Mouse (Mus musculus) embryonic facial prominence, embryonic 14.5 days (tissue): Measurements from ENCODE around the gene Gm21680. TPM values are rescaled to one million over a fixed set of nuclear protein-coding genes. Genes with fewer than 3 reads are reported as not detected.
"Not testable (repeated sequence)": the region's sequence is repeated elsewhere in the genome, so short reads cannot be mapped to it uniquely, and the experiment has no call there.

Experiments used
- ATAC-seq: fragments of 200-750 bp; cut with Nextera tagmentation; 2 replicates; pipeline ENCODE4 v1.8.0; 2017; ENCODE audit warnings: low read depth, moderate number of reproducible peaks, moderate TSS enrichment
- DNase-seq: peaks from one replicate; pipeline ENCODE4 v3.0.0-alpha.2; 2015; ENCODE audit warnings: low spot score
- H3K27ac ChIP-seq: fragments of 300-500 bp; sonication (generic); replicated peaks from 2 replicates; pipeline ENCODE4 v1.5.1; 2014; ENCODE audit warnings: low read depth, mild to moderate bottlenecking, low read length, moderate library complexity
- H3K27me3 ChIP-seq: fragments of 300-500 bp; sonication (generic); replicated peaks from 2 replicates; pipeline ENCODE4 v1.6.1; 2014; ENCODE audit warnings: low read length; ENCODE audit not compliant: control insufficient read depth, insufficient read depth
- H3K36me3 ChIP-seq: fragments of 300-500 bp; sonication (generic); 2 replicates; pipeline ENCODE4 v1.6.1; 2014; ENCODE audit warnings: low read length, mixed read lengths; ENCODE audit not compliant: control insufficient read depth, insufficient read depth
- H3K4me1 ChIP-seq: fragments of 300-500 bp; sonication (generic); 2 replicates; pipeline ENCODE4 v1.6.1; 2014; ENCODE audit warnings: antibody characterized with exemption, low read length; ENCODE audit not compliant: control insufficient read depth, insufficient read depth
- H3K4me2 ChIP-seq: fragments of 300-500 bp; sonication (generic); 2 replicates; pipeline ENCODE4 v1.6.1; 2014; ENCODE audit warnings: low read depth, mild to moderate bottlenecking, low read length, moderate library complexity, mixed read lengths
- H3K4me3 ChIP-seq: fragments of 300-500 bp; sonication (generic); 2 replicates; pipeline ENCODE4 v1.5.1; 2014; ENCODE audit warnings: low read depth, mild to moderate bottlenecking, low read length
- H3K9ac ChIP-seq: fragments of 300-500 bp; sonication (generic); 2 replicates; pipeline ENCODE4 v1.6.1; 2014; ENCODE audit warnings: low read depth, mild to moderate bottlenecking, low read length, moderate library complexity, mixed read lengths
- H3K9me3 ChIP-seq: fragments of 300-500 bp; sonication (generic); 2 replicates; pipeline ENCODE4 v1.6.1; 2016; ENCODE audit warnings: low read length; ENCODE audit not compliant: control insufficient read depth
- WGBS: fragments of 180-500 bp; shearing (Covaris S2); extraction: QIAGEN DNeasy Blood & Tissue Kit; methylation state at CpG from one replicate; pipeline ENCODE4 v1.1.7; 2014; 5-methylcytosine and 5-hydroxymethylcytosine counted together
- polyA plus RNA-seq: library from polyadenylated mRNA; unstranded; fragments of >200 nt; fragmentation: Nextera tagmentation; extraction: Ambion mirVana; gene quantifications from 2 replicates; pipeline ENCODE4 v1.2.1, GENCODE M21; 2014

The Gm21680 gene
- 0.22 and 0.38 TPM in 2 replicates for polyA plus RNA-seq

- H3K27ac ChIP-seq, H3K4me1 ChIP-seq, H3K4me2 ChIP-seq, H3K36me3 ChIP-seq, H3K9ac ChIP-seq, H3K4me3 ChIP-seq, DNase-seq, ATAC-seq, H3K27me3 ChIP-seq, H3K9me3 ChIP-seq: not testable (repeated sequence)
- WGBS, result no CpG with 5 or more reads among the region's 2 CpGs
Measured at GRCm38 (mm10) chr5:25972563-25972962, at the start of gene Gm21680. Gene Gm21680, minus strand, starts transcription at chr5:25972663.

GRCm38 (mm10) chr5:26007697-26008096 lies 35.2 kb upstream of the Gm21680 start:
- H3K27me3 ChIP-seq, H3K4me1 ChIP-seq, H3K36me3 ChIP-seq, H3K27ac ChIP-seq, H3K4me2 ChIP-seq, H3K9ac ChIP-seq, H3K9me3 ChIP-seq, DNase-seq, ATAC-seq, H3K4me3 ChIP-seq: not testable (repeated sequence)
- 65% methylated on average over 6 of the region's 7 CpGs for WGBS

GRCm38 (mm10) chr5:26006937-26007695 lies 34.7 kb upstream of the Gm21680 start:
- not testable (repeated sequence) for H3K27me3 ChIP-seq, H3K27ac ChIP-seq, H3K9me3 ChIP-seq, H3K36me3 ChIP-seq, H3K4me1 ChIP-seq
- H3K4me3 ChIP-seq, result peak overlapping the region; percentile 34
- peak overlapping the region; percentile 63 for H3K4me2 ChIP-seq
- 27% methylated on average over 33 of the region's 45 CpGs for WGBS
- peak; percentile 68 for ATAC-seq
- peak overlapping the region; percentile 30; the same call in 1 of the 2 replicates for H3K9ac ChIP-seq
- DNase-seq, result peak; percentile 22

DNA sequence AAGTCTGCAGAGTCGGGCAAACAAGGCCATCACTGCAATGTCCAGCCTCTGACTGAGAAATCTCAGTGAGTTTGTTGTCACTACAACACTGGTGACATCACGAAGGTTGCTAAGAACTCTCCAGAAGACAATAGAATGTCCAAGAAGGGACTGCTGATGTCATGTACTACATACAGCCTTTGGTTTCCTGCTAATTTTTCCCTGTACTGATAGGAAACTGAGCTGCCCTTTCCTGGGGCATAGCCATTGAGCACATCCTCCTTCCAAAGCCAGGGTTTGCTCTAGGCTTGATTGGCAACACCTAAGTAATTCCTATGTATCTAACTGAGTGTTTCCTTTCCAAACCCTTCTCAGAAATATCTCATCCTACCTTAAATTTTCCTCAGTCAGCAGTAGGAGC lies 32.2 kb upstream of the Gm21680 start, which contains the start of gene Gm1979:
TSS of gene Gm1979 (minus strand) at position 101 of the 400 bp plus-strand sequence.
- ATAC-seq, result not testable (repeated sequence)
- WGBS, result 100% methylated on average over 1 of the region's 2 CpGs

DNA sequence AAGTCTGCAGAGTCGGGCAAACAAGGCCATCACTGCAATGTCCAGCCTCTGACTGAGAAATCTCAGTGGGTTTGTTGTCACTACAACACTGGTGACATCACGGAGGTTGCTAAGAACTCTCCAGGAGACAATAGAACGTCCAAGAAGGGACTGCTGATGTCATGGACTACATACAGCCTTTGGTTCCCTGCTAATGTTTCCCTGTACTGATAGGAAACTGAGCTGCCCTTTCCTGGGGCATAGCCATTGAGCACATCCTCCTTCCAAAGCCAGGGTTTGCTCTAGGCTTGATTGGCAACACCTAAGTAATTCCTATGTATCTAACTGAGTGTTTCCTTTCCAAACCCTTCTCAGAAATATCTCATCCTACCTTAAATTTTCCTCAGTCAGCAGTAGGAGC lies 16.1 kb upstream of the Gm21680 start, which contains the start of gene Gm21698:
TSS of gene Gm21698 (minus strand) at position 101 of the 400 bp plus-strand sequence.
- WGBS, result no CpG with 5 or more reads among the region's 3 CpGs
- DNase-seq, H3K9me3 ChIP-seq, H3K27me3 ChIP-seq, H3K27ac ChIP-seq, H3K9ac ChIP-seq, H3K4me2 ChIP-seq, H3K36me3 ChIP-seq, H3K4me1 ChIP-seq, ATAC-seq, H3K4me3 ChIP-seq: not testable (repeated sequence)

More for the DNA sequence above, 32.2 kb upstream of the Gm21680 start, which contains the start of gene Gm1979:
- H3K9me3 ChIP-seq, H3K36me3 ChIP-seq, H3K27ac ChIP-seq, DNase-seq, H3K9ac ChIP-seq, H3K4me1 ChIP-seq, H3K4me2 ChIP-seq, H3K4me3 ChIP-seq, H3K27me3 ChIP-seq: not testable (repeated sequence)

- H3K9ac ChIP-seq, DNase-seq, H3K36me3 ChIP-seq, H3K4me1 ChIP-seq, ATAC-seq, H3K27ac ChIP-seq, H3K9me3 ChIP-seq, H3K27me3 ChIP-seq, H3K4me3 ChIP-seq: not testable (repeated sequence)
- H3K4me2 ChIP-seq, result 0 out of 2 replicates have a peak overlapping the region, but pooled peaks have one; percentile 29
- WGBS, result 68% methylated on average over 16 of the region's 17 CpGs
Measured at GRCm38 (mm10) chr5:25957050-25957449, 15.4 kb downstream of the Gm21680 start.

- not testable (repeated sequence) for H3K9ac ChIP-seq, H3K4me3 ChIP-seq, H3K27me3 ChIP-seq, ATAC-seq, H3K4me1 ChIP-seq, H3K9me3 ChIP-seq, H3K36me3 ChIP-seq, H3K27ac ChIP-seq, DNase-seq
- H3K4me2 ChIP-seq, result peak overlapping the region; percentile 29
- WGBS, result 40% methylated on average over 18 of the region's 32 CpGs
Measured at GRCm38 (mm10) chr5:25956611-25957010, 15.9 kb downstream of the Gm21680 start.

- H3K4me3 ChIP-seq, ATAC-seq, H3K4me1 ChIP-seq, DNase-seq, H3K27ac ChIP-seq, H3K27me3 ChIP-seq, H3K36me3 ChIP-seq, H3K9ac ChIP-seq, H3K9me3 ChIP-seq, H3K4me2 ChIP-seq: not testable (repeated sequence)
- 60% methylated on average over 2 of the region's 2 CpGs for WGBS
Measured at GRCm38 (mm10) chr5:25954317-25954716, 18.1 kb downstream of the Gm21680 start, which contains the start of gene Gm21671. Gene Gm21671, minus strand, starts transcription at chr5:25954417.
